Mouse (Mus musculus): ENCODE results near the gene Slc25a25.

- TF ChIP-seq POLR2AphosphoS2 (IDR thresholded peaks at IDR 0.05; ENCODE audit: insufficient read length, low read depth) = no peak
- TF ChIP-seq MYOG (IDR thresholded peaks at IDR 0.05; ENCODE audit: control insufficient read depth in 1 of 3, insufficient read depth in 1 of 3, insufficient read length in 2 of 3, low read depth in 2 of 3) = no peak
- TF ChIP-seq POLR2A (IDR thresholded peaks at IDR 0.05; ENCODE audit: insufficient read length, low read depth) = no peak
- no peak for TF ChIP-seq USF1 (IDR thresholded peaks at IDR 0.05; ENCODE audit: low read depth)
Measured at GRCm38 (mm10) chr2:32425568-32425967, 25.7 kb downstream of the Slc25a25 start.

Data from myocyte (in vitro differentiated cells).